Mouse (Mus musculus) spleen, postnatal 4 days (tissue): ENCODE results near the gene Sept9.

Source experiments
- DNase-seq, 2 experiments: peaks; one replicate each; pipeline ENCODE4 v3.0.0; 2022; ENCODE audit warnings: low spot score in 2 of 2

Sept9 gene

GRCm38 (mm10) chr11:117343800-117344199 is 144.3 kb downstream of the Sept9 start:
- no peak for DNase-seq

GRCm38 (mm10) chr11:117344339-117345021 is 145.0 kb downstream of the Sept9 start:
- no peak for DNase-seq

GRCm38 (mm10) chr11:117345022-117345765 is 145.7 kb downstream of the Sept9 start:
- peak in 1 of 2 experiments; percentile 60 for DNase-seq

- DNase-seq, result no peak
Measured at GRCm38 (mm10) chr11:117347256-117347655, 147.8 kb downstream of the Sept9 start.

- DNase-seq, result no peak
Measured at GRCm38 (mm10) chr11:117348429-117349103, 149.1 kb downstream of the Sept9 start.

- peak in 1 of 2 experiments; percentile 54 for DNase-seq
Measured at GRCm38 (mm10) chr11:117349429-117350363, 150.2 kb downstream of the Sept9 start.

GRCm38 (mm10) chr11:117350462-117351222 is 151.2 kb downstream of the Sept9 start:
- DNase-seq, result no peak

GRCm38 (mm10) chr11:117353126-117353525 is 153.7 kb downstream of the Sept9 start:
- DNase-seq, result no peak

GRCm38 (mm10) chr11:117354107-117354506 is 154.6 kb downstream of the Sept9 start:
- no peak for DNase-seq

- no peak for DNase-seq
Measured at GRCm38 (mm10) chr11:117356937-117357336, 157.5 kb downstream of the Sept9 start.

GRCm38 (mm10) chr11:117357916-117358639 is 158.6 kb downstream of the Sept9 start:
- DNase-seq, result peak; percentile 90 to 98

GRCm38 (mm10) chr11:117359161-117359560 is 159.7 kb downstream of the Sept9 start:
- no peak for DNase-seq

GRCm38 (mm10) chr11:117359870-117360269 is 160.4 kb downstream of the Sept9 start:
- peak; percentile 71 to 88 for DNase-seq

- no peak for DNase-seq
Measured at GRCm38 (mm10) chr11:117360561-117360960, 161.1 kb downstream of the Sept9 start.

GRCm38 (mm10) chr11:117362307-117362706 is 162.8 kb downstream of the Sept9 start:
- no peak for DNase-seq

- no peak for DNase-seq
Measured at GRCm38 (mm10) chr11:117363918-117364317, 164.5 kb downstream of the Sept9 start.

- peak in 1 of 2 experiments; percentile 78 for DNase-seq
Measured at GRCm38 (mm10) chr11:117366426-117366825, 167.0 kb downstream of the Sept9 start.

GRCm38 (mm10) chr11:117366861-117367357 is 167.4 kb downstream of the Sept9 start:
- DNase-seq, result no peak

GRCm38 (mm10) chr11:117367937-117368336 is 168.5 kb downstream of the Sept9 start:
- DNase-seq, result no peak

GRCm38 (mm10) chr11:117369347-117369746 is 169.9 kb downstream of the Sept9 start:
- DNase-seq, result no peak
